Mouse (Mus musculus): ENCODE measurements at regions not wholly inside any gene's neighbourhood (a gene's known extent, or its start where the extent isn't known, plus 50 kb on each side); places are given as distances from the start of the nearest gene placed in this dataset.

DNA sequence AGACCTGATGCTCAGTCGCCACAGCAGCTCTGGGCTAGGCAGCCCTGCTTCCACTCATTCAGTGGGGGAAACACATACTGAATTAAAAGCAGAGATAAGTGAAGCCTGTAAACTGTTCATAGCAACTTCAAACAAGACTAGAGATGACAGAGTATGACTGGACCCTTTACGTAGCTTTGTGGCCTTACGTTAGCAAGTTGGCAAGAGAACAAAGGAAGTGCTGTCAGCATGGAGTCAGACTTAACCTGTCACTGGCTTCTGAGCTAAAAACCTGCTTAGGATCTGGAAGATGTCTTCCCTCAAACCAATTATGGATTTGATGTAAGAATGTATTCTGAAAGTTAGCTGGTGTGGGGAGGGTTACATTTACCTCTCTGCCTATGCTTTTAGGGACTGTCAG lies 421.3 kb downstream of the Ttll7 start:
- in situ Hi-C loops (cut with MboI, MseI) = no loop called here

DNA sequence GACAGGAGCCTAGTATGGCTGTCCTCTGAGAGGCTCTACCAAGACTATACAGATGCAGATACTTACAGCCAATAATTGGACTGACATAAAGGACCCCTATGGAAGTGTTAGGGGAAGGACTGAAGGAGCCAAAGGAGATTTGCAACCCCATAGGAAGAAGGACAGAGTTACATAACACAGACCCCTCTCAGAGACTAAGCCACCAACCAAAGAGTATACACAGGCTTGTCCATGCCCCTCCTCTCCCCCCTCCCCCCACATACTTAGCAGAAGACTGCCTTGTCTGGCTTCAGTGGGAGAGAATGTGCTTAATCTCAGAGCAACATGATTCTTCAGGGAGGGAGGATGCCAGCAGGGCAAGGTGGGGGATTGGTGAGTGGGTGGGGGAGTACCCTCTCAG lies 426.4 kb downstream of the Ttll7 start:
- in situ Hi-C loops (cut with MboI, MseI) = no loop called here

DNA sequence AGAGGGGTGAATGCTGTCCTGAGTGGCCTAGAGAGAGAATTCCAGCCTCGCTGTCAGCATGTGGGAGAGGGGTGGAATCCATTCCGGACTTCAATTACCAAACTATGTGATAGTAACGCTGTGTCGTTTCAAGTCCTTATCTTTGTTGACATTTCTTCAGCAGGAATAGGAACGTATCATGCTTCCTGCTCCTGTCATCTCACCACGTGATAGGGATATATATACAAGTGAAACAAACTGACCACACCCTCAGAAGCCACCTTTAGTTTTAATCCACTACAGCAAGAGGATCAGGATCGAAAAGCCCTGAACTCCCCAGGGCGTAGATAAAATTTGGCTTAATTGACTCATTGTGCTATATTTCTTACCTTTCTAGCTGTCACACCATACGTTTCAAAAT lies 431.6 kb downstream of the Ttll7 start:
- in situ Hi-C loops (cut with MboI, MseI) = no loop called here

DNA sequence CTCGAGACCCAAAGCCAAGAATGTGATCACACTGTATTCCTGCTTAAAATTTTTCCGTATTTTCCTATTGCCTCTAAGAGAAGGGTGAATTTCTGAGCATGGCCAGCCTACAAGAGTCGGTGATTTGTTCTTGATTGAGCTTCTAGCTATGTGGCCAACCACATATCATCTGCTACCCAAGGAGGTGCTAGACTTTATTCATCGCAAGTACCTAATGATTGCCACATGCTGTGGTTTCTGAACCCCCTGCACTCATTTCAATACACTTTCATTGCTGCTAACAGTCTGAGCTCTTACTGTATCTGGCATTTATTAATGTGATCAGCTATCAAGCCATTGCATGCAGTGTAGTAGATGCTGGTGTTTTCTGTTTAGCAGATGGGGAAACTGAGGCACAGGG lies 432.2 kb downstream of the Ttll7 start:
- in situ Hi-C loops (cut with MboI, MseI) = no loop called here

DNA sequence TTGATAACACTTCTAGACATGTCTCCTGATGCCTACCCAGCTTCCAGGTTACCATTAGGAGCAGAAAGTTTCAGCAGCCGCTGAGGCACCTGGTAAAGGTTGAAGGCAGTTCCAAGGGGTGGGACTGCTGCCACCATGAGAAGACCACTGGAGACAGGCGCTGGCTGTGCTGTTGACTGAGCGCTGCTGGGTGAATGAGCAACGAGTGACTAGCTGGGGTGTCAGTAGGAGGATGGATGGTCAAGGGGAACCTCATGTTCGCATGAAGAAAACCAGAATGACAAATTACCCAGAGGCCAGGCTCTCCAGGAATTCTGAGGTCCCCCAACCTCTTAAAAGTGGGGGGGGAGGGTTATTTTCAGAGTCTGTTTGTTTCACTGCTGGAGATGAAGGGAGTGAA lies 433.3 kb downstream of the Ttll7 start:
- in situ Hi-C loops (cut with MboI, MseI) = no loop called here

DNA sequence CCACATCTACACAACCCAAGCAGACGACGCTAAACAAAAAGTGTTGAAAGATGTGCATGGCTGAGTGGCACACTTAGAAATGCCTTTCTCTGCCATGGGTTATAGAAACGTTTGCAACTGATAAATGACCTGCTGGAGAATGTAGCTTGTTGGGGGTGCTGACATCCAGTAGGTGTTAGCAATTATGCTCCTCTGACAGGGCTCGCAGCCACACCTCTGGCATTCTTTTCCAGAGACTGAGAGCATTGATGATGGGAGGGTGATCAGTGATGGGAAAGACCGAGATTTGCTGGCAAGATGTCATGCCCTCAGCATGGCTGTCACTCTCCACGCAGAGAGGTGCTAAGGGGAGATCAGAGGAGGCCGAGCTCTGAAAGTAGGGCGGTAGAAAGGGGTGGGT lies 435.3 kb downstream of the Ttll7 start:
- in situ Hi-C loops (cut with MboI, MseI) = no loop called here

DNA sequence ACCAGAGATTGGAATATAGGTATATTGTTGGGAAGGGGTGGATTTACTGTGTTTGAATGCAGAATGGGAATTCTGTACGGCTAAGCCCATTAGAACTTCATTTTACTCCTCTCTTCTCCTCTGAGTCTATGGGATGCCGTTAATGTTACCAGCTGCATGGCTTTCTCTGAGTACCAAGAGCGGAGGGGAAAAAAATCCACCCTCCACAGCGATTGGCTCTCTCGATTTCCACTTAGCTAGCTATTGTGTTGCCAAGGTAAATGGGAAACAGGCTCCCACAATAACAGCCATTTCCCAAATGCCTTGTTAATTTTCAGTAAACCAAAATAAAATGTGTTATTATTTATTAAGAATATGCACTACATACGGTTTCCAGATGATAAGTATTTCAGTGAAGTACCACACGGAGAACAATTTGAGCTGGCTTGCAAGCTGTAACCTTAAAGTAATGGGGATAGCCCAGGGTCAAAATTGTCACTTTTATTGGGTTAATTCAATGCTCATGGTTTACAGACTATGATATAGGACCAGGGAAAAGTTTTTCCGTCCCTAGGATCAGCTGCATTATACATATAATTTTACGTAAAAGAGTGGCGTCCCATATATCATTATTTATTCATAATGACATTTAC lies 439.6 kb downstream of the Ttll7 start:
- in situ Hi-C loops (cut with MboI, MseI) = no loop called here

DNA sequence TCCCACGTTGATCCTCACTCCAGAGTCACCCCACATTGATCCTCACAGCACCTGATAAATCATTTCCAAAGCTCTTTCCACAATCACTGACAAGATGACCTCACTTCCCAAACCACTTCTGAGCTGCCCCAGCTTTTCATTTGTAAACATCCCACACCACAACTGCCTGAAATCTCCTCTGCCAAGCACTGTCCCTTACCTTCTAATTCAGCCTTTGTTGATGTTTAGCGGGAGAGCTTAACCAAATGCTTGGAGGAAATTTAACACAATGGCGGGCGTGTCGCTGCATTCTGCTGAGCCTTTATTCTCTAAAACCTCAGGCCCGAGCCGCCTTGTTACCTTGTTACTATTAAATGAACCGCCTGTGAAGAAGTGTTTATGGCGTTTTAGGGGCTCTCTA lies 445.9 kb downstream of the Ttll7 start:
- in situ Hi-C loops (cut with MboI, MseI) = no loop called here

DNA sequence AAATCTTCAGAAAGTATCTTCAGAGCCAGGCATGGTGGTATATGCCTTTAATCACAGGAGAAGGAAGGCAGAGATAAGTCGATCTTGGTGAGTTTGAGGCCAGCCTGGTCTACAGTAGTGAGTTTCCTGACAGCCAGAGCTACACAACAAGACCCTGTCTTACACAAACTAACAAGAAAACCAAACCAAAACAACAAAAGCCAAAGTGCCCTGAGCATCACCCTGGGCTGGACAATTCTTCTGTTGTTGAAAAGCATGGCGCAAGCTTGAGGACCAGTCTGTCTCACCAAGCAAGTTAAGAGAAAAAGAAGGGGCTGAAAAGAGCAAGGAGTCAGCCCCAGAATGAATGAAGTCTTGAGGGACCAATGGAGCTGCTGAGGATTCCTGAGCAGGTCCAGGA lies 473.4 kb downstream of the Ttll7 start:
- in situ Hi-C loops (cut with MboI, MseI) = no loop called here

DNA sequence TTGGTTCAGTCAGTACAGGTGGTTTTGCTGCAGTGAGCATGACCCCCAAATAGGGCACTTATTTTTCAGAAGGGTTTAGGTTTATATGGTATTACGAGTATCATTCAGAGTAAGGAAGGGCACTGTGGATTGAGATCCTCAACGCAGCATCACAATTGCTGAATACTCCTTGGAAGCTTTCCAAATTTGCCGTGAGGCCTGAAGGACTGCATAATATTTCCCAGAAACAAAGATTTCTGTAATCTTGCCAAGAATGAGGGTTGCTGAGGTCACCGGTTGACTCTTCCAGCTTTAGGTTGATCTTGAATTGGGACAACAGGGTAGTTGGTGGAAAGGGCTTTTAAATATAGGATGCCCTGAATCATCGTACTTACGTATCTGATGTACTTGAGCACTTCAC lies 482.1 kb downstream of the Ttll7 start:
- in situ Hi-C loops (cut with MboI, MseI) = loop anchor here (10.0 kb wide), 1 partner anchor 1520 kb away; no protein-coding TSS in a partner anchor

DNA sequence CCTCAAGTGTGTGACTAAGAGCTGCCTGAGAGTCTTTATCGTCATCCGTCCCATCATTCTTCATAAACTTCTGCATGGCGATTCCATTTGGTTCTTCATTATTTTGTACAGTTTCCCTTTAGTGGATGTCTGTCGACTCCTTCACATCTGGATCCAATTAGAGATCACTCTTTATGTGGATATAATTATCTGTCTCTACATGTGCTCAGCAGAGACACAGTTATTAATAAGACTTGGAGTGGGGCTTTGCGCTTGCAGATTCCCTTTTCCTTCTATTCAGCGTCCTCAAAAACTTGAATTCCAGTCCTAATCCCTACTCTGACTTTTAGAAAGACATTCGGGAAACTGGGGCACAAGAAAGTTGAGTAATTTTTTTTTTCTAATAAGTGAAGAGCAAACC lies 483.1 kb downstream of the Ttll7 start:
- in situ Hi-C loops (cut with MboI, MseI) = loop anchor here (10.0 kb wide), 1 partner anchor 1520 kb away; no protein-coding TSS in a partner anchor

DNA sequence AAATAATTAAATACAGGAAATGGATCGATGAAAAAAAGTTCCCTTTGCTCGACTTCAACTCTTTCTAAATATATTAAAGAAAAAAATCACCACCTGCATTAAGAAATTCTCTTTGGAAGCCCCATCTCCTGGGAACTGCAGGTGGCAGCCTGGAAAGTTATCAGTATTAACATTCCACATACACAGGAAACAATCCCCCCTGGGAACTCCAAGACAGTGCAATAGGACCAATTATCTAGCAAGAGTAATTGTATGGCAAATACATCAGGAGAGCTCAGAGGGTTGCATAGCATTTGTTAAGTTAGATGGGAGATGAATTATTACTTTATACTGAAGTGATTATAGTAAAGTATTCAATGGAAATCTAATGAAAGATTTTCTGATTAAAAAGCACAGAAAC lies 487.3 kb downstream of the Ttll7 start:
- in situ Hi-C loops (cut with MboI, MseI) = loop anchor here (10.0 kb wide), 1 partner anchor 1525 kb away; no protein-coding TSS in a partner anchor

DNA sequence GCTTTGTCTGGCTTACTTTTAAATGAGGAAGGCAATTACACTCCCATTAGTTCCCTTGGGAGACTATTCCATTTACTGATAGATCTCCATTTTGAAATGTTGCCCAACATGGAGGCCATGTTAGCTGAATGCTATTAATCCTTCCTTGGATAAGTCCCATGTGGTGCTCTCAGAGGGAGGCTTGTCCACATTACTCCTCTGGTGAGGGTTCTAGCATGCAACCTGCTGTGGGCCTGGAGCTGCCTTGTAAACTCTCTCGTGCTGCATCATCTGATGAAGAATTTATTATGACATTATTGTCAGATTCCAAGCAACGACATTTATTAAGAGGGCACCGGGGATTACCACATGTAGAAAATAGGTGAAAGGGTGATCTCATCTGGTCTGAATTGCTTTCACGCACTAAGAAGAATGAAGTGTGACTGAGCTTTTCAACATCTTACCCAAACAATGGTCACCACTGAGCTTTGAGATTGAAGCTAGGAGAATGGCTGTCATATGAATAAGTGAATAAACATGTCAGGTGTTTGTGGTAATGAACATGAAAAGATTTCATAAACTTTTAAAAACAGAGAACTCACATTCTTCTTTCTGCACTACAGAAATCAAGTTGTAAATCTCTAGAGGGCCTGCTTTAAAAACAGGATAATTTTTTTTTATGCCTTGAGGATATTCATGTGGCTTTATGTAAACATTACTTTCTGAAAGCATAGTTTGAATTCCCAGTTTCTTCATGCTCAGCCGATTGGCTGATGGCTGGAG lies 495.3 kb downstream of the Ttll7 start:
- in situ Hi-C loops (cut with MboI, MseI) = no loop called here

DNA sequence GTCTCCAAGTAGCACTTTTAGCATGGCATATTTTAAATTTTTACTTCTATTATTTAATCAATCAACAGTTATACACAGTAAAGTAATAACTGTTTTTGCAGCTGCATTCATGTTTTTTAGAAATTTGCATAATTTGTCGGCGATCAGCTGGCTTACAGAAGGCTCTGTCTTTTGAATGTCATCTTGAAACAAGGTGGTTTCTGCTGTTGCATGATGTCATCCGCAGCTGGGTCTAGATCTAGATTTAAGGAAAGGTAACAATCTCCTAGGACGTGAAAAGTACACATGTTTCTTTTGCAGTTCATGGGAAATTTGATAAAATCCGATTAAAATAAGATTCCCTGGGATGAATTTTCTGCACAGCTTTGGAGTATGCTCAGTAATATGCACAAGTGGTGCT lies 534.9 kb downstream of the Ttll7 start:
- in situ Hi-C loops (cut with MboI, MseI) = no loop called here

DNA sequence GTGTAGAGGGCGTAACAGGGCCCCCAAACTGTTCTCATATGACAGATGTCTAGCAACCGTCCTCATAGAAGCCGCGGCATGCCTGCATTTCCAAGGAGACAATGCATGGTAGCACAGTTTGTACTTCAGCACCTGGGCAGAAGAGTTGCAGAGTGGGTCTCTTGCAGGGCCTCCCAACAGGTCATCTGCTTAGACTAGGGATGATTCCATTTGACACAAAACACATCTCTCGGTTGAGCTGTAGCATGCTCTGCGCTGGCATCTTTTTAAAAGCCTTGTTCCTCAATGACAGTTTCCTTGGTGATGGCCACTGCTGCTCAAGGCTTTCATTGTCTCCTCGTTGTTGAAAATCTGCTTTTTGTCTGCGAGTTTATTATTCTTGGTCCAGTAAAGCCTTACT lies 546.1 kb downstream of the Ttll7 start:
- in situ Hi-C loops (cut with MboI, MseI) = no loop called here

DNA sequence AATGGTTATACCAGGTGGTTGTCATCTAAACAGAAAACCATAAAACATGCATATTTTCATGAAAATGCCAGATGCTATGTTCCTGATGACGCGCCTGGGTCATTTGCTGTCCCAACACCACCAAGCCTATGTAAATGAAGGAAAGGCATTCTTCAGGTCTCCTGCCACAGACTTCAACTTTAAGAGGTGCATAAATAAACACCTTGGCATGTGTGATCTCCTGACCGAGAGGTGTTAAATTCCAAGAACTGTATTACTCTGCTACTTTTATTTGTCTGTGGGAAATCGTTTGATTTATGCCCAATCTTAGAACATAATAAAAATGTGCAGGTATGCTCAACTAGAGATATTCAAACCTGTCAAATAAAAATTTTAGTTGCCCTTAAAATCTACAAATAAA lies 560.1 kb downstream of the Ttll7 start:
- in situ Hi-C loops (cut with MboI, MseI) = no loop called here

DNA sequence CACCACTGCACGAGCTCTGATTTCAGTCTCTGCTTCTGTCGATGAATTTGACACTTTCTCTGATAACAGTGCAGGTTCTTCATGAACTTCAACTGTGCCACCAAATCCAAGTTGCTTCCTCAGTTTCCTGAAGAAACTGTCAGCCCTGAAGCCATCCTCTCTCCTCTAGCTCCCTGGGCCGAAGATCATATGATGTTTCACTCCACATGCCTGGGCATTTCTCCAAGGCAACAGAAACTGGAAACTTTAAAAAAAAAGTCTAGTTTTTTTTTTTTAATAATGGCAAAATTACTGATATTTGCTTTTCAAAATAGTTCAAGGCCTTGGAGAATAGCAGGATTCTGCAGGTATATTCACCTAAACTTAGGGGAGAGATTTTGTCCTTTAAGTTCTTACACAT lies 564.8 kb downstream of the Ttll7 start:
- in situ Hi-C loops (cut with MboI, MseI) = no loop called here

DNA sequence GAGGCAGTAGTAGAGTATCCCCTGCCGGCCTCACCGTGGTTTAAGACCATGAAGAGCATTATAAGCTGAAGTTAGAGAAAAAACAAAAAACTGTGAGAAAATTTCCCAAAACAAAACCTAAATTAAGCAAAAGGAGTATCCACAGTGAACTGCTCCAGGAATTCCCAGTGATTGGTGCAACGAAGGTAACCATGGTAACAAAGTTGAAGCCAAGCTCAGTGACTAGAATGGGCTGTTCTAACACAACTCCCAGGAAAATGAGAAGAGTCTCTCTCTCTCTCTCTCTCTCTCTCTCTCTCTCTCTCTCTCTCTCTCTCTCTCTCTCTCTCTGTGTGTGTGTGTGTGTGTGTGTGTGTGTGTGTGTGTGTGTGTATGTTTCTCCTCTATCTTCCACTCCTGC lies 567.0 kb downstream of the Ttll7 start:
- in situ Hi-C loops (cut with MboI, MseI) = no loop called here

DNA sequence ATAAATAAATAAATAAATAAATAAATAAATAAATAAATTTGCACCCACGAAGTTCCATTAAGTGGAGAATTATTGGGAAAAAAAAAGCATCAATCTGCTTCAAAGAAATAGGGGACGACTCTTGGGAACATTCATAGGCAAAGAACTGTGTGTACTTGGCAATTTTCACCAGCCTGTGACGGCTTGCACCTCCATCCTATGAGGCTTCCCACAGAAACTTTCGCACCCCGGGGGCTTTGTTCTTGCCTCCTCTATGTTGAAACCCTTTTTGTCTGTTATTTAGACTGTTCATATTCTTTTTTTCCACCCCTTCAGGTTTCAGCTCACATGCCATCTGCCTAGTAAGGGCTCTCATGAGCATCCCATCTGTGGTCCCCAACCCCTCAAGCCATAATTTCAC lies 570.0 kb downstream of the Ttll7 start:
- in situ Hi-C loops (cut with MboI, MseI) = no loop called here

DNA sequence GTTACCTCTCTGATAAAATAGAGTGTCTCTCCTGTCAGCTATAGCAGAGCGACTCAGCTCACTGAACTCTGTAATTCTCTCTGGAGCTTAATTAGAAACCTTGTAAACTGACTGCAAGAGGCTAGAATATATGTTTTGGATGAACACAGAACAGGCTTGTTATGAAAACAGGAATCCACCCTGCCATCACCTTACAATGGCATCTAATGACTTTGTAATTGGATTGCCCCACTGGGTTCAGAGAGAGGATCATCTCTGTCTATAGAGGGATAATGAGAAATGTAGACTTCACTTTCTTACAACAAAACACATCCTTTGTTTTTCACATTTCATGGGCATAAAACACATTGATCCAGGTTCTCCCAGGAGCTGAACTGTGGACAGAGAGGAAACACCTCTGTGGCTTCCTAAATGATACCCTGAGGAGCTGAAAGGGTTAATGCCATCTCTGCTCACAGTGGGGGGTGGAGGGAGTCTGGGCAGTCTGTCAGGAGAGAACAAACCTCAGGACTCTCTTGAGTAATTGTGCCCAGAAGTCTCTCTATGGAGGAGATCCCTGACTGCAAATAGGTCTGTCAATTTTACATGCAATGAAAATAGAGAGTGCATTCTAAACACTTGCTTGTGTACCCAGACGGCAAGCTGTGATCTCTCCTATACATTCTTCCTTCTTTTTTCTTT lies 571.9 kb downstream of the Ttll7 start:
- in situ Hi-C loops (cut with MboI, MseI) = no loop called here

DNA sequence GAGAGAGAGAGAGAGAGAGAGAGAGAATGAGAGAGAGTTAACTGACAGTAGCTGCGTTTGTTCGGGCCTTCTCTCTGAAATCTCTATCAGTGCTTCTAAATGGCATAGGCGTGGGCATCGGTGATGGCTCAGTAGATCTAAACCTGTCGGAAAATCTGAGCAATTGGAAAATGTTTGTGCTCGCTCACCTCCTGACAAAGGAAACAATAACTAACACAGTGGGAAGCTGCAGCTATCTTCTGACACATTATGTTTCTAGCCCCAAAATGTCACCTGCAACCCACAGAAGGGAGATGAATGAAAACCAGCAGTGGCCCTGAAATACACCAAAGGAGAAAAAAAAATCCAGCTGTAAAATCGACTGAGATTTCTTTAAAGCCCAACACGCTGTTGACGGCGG lies 576.7 kb downstream of the Ttll7 start:
- in situ Hi-C loops (cut with MboI, MseI) = no loop called here

DNA sequence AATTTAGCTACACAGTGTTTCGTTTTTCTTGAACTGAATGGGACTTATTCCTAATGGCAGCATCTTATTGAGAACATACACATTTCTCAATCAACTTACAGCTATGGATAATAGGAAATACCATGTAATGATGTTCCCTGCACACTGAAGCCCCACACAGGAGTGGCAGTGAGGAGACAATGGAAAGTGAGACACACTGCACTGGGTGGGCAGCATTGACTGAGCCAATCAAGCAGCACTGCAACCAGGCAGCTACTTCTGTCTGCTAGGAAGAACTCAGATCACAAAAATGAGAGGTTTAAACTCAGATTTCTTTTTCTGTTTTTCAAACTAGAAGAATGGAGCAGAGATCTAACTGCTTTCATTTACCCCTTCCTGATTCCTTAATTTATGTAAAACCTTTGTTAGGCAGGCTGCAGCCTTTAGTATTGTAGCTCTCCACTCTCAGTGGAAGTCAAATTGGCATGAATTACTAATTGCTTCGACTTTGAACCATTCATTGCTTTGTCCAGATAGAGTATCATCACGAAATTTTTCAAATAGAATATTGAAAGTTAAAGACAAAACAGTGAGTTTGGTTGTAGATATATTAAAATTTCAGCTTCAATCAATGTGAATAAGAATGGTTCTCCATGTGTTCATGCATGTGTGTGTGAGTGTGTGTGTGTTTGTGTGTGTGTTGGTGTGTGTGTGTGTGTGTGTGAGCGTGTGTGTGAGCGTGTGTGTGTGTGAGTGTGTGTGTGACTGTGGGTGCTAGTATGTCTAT lies 590.9 kb downstream of the Ttll7 start:
- in situ Hi-C loops (cut with MboI, MseI) = no loop called here
